Mouse (Mus musculus) erythroblast, embryonic 14.5 days (primary cell): ENCODE measurements around the gene P4ha2. TPM values are rescaled to one million over a fixed set of nuclear protein-coding genes. Genes with fewer than 3 reads are reported as not detected.
"Not testable (repeated sequence)": the region's sequence is repeated elsewhere in the genome, so short reads cannot be mapped to it uniquely, and the experiment has no call there.

Experiments
- H3K27me3 ChIP-seq: 2 replicates; pipeline ENCODE4 v1.6.1; 2012; ENCODE audit warnings: inconsistent platforms; ENCODE audit not compliant: control insufficient read depth
- H3K36me3 ChIP-seq: 2 replicates; pipeline ENCODE4 v1.6.1; 2012; ENCODE audit warnings: mild to moderate bottlenecking, inconsistent platforms; ENCODE audit not compliant: control insufficient read depth
- H3K4me1 ChIP-seq: 2 replicates; pipeline ENCODE4 v1.6.1; 2012; ENCODE audit warnings: inconsistent platforms; ENCODE audit not compliant: control insufficient read depth
- H3K4me3 ChIP-seq: replicated peaks from 2 replicates; pipeline ENCODE3; 2012; ENCODE audit warnings: moderate library complexity, mild to moderate bottlenecking, inconsistent platforms
- H3K9me3 ChIP-seq: 2 replicates; pipeline ENCODE4 v1.6.1; 2012; ENCODE audit warnings: low read length, inconsistent platforms, mixed read lengths; ENCODE audit not compliant: control insufficient read depth
- GATA1 ChIP-seq: IDR thresholded peaks from 2 replicates; pipeline ENCODE4 v1.6.1; 2012; ENCODE audit warnings: low read length, inconsistent platforms, mixed read lengths
- TAL1 ChIP-seq: IDR thresholded peaks from 3 replicates; pipeline ENCODE4 v1.6.1; 2012; ENCODE audit warnings: low read length, inconsistent platforms, mixed read lengths
- polyA plus RNA-seq: library from polyadenylated mRNA; stranded (reverse); fragments of >175 nt; gene quantifications from 2 replicates; pipeline ENCODE4 v1.2.3, GENCODE M21; 2012

The P4ha2 gene
- polyA plus RNA-seq, 1 experiment: not detected

DNA sequence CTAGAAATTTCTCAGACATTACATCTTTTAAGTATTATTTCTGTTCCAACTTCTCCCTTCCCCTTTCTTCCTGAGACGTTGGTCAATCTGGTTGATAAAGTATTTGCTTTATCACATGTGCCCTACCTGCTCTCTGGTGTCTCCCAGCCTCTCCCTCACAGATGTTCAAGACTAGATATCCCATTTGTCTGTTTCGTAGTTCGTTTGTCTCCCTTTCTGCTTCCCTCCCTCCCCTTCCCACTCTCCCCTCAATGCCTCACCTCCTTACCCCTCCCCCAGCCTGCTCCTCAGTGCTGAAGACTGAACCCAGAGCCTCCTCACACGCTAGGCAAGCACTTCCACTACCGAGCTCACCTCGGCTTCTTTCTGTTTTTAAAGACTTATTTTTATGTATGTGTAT is 35.0 kb downstream of the P4ha2 start:
- Histone ChIP-seq H3K36me3 (no peaks in the 10 kb centered on the region), H3K4me3 (no peak overlapping the region), H3K9me3 (no peaks in the 10 kb centered on the region), H3K27me3 (no peaks in the 10 kb centered on the region), H3K4me1 (0 out of 2 replicates have a peak, but pooled peaks cover 2% of the 10 kb centered on the region)
- no peak for TF ChIP-seq GATA1
- TF ChIP-seq TAL1: no peak

DNA sequence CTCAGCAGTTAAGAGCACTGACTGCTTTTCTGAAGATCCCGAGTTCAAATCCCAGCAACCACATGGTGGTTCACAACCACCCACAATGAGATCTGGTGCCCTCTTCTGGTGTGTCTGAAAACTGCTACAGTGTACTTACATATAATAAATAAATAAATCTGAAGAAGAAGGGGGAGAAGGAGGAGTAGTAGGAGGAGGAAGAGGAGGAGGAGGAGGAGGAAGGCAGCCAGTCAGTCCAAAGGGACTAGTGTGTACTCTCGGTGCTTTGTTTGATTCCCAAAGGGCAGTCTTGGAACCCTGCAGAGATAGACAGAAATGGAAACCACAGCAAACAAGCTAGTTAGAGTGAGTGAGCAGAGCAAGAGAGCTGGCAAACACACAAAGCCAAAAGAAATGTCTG is 40.3 kb downstream of the P4ha2 start:
- H3K9me3 ChIP-seq, H3K4me3 ChIP-seq, H3K36me3 ChIP-seq, H3K27me3 ChIP-seq, H3K4me1 ChIP-seq: not testable (repeated sequence)

DNA sequence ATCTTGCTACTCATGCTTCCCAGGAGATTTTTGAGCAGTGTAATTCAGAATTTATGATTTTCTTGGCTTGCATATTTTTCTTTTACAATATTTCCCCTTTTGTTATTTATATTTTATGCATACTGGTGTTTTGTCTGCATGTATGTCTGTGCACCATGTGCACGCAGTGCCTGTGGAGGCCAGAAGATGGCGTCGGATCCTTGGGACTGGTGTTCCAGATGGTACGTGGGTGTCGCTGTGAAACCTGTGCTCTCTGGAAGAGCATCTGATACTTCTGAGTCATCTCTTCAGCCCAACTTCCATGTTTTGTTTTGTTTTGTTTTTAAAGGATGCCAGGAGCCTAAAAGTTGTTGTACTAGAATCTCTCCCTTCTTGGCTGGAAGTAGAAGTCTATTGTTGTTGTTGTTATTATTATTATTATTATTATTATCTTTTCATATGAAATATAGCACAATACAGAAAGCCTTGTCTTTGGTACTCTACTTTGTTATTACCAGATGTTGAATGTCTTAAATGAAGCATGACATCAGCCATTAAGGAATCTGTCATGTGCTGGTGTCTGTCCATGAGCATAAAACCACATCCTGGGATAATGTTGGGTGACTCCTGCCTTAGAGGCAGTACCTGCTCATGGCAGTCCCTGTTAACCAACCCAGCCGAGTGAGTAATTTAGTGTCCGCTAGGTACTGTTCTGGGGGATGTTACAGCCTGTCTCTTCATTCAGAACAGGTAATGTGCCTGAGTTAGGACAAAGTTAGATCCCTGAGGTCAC is 41.5 kb downstream of the P4ha2 start:
- TF ChIP-seq GATA1: no peak
- TF ChIP-seq TAL1: no peak
- no peaks in the 10 kb centered on the region for H3K36me3 ChIP-seq
- no peaks in the 10 kb centered on the region for H3K4me1 ChIP-seq
- no peaks in the 10 kb centered on the region for H3K9me3 ChIP-seq
- H3K27me3 ChIP-seq: no peaks in the 10 kb centered on the region
- no peak overlapping the region for H3K4me3 ChIP-seq

DNA sequence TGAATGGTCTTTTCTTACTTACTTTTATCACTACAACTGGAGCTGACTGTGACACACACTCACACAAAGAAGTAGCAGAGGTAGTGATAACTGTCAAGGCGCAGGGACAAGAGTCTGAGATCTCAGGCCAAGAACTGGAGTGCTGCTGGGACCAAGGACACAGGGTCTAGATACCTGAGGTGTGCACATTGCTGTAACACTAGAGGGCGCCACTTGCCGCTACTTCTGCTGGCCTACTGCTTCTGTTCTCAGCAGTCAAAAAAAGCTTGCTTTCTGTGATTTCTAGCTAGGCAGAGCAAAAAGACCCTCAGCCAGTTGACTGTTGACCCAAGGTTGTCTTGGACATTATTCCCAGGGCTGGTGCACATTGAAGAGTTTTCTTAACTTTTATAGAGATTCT is 45.0 kb downstream of the P4ha2 start:
- no peaks in the 10 kb centered on the region for H3K27me3 ChIP-seq
- TF ChIP-seq GATA1 (no peak), TAL1 (no peak)
- H3K9me3 ChIP-seq: peaks cover 3% of the 10 kb centered on the region
- no peak overlapping the region for H3K4me3 ChIP-seq
- H3K36me3 ChIP-seq: no peaks in the 10 kb centered on the region
- H3K4me1 ChIP-seq: no peaks in the 10 kb centered on the region

DNA sequence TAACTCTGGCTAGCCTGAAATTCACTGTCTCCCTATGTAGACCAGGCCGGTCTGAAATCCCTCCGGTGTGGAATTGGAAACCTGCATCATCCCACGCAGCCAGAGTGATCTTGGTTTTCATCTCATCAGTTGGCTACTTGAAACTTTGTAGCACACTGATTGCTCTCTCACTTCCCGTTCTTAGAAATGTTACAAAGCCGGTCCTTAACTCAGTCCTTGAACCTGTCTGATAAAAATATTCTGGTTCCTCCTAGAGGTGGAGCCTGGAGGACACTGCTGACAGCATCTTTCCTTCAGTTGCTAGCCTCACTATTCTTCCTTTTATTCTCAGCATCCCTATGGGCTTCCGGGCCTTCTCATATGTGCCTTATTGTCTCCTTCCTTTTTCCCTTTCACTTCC is 46.1 kb downstream of the P4ha2 start:
- H3K27me3 ChIP-seq: no peaks in the 10 kb centered on the region
- H3K36me3 ChIP-seq: no peaks in the 10 kb centered on the region
- H3K4me1 ChIP-seq: no peaks in the 10 kb centered on the region
- TF ChIP-seq GATA1 (no peak), TAL1 (no peak)
- H3K4me3 ChIP-seq: no peak overlapping the region
- H3K9me3 ChIP-seq: peaks cover 3% of the 10 kb centered on the region

DNA sequence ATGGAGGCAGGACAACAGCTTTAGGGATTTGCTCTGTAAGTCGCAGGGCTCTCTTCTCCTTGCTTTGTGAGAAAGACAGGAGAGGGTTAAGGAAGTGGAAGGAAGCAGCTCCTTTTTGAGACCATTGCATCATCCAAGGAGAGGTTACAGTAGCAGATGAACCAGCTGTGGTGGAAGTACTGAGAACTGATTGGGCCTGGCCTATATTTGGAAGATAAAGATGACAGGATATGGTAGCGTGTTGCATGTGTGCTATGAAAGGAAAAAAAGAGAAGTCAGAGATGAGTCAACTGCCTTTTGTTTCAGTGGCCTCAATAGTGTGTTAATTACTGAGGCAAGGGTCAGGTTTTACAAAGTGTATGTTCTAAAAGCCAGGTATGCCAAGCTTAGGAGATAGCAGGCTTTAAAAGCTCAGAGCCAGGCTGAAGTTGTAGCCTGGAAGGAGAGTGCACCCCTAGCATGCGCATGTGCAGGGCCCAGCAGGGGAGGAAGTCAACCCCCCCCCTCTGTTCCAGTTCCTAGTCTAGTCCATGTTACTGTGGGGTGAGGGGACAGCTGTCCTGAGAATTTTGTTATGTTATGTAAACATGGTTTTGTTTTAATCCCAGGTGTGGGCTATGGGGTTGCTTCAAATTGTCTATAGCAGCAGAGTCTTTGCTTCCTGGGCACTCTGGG is 50.0 kb downstream of the P4ha2 start:
- TF ChIP-seq GATA1: no peak
- no peak for TF ChIP-seq TAL1
- Histone ChIP-seq H3K9me3 (peaks cover 3% of the 10 kb centered on the region), H3K36me3 (no peaks in the 10 kb centered on the region)

DNA sequence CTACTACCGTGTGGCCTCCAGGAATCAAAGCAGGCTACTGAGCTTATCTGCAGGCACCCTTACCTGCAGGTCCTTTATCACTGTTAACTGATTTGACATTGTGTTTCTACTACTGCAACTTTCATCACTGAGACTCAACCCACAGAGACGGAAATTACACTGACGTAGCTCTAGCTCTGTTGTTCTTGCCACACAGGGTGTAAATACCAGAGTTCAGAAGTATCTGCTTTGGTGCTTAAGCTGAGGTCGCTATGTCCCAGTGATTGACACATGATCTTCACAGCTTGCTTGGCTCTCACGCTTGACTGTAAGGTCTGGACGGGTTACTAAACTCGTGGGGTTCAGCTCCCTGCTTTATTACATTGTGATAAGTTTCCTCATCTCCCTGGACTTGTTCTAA is 51.2 kb downstream of the P4ha2 start:
- Histone ChIP-seq H3K36me3 (no peaks in the 10 kb centered on the region), H3K9me3 (peaks cover 3% of the 10 kb centered on the region), H3K4me1 (no peaks in the 10 kb centered on the region), H3K27me3 (no peaks in the 10 kb centered on the region), H3K4me3 (no peak overlapping the region)
- no peak for TF ChIP-seq GATA1
- TF ChIP-seq TAL1: no peak

More for the DNA sequence above, 50.0 kb downstream of the P4ha2 start:
- H3K4me1 ChIP-seq: no peaks in the 10 kb centered on the region
- no peaks in the 10 kb centered on the region for H3K27me3 ChIP-seq
- no peak overlapping the region for H3K4me3 ChIP-seq

DNA sequence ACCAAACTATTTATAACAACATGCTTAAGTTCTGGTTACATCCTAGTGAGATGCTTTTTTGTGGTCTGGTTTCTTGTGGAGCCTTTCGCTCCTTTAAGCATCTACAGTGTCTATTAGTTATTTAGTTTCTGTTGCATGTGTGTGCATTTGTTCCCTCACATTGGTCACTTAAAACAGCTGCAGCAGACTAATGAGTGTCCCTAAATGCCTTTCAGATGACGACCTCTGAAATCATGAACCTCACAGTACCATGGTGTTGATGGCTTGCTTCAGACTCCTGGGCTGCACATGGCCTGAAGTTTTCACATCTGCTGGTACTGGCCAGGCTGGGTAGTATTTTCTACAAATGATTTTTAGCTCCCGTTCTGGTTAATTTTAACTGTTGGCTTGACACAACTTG is 53.1 kb downstream of the P4ha2 start:
- peaks cover 3% of the 10 kb centered on the region for H3K9me3 ChIP-seq
- no peaks in the 10 kb centered on the region for H3K27me3 ChIP-seq
- no peak for TF ChIP-seq GATA1
- TF ChIP-seq TAL1: no peak
- no peak overlapping the region for H3K4me3 ChIP-seq
- no peaks in the 10 kb centered on the region for H3K36me3 ChIP-seq
- no peaks in the 10 kb centered on the region for H3K4me1 ChIP-seq

DNA sequence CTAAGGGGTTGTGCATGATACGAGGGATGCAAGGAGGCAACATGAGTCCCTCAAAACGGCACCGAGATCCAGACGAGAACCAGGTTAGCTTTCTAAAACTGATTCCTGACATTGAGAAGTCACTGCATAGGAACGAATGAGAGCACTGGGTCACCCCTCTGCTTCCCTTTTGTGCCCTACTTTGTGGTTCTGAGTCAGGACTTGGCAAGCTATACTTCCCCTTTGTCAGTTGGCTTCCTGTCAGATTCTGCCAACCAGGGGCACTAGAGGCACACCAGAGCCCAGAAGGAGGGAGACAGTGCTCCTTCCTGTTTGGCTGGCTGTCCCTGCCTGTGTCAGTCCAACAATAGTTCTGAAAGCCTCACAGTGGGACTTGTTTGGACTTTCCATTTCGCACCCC is 56.0 kb downstream of the P4ha2 start:
- Histone ChIP-seq H3K4me3 (no peak overlapping the region), H3K9me3 (no peaks in the 10 kb centered on the region), H3K36me3 (no peaks in the 10 kb centered on the region), H3K27me3 (no peaks in the 10 kb centered on the region), H3K4me1 (no peaks in the 10 kb centered on the region)
- TF ChIP-seq GATA1: no peak
- no peak for TF ChIP-seq TAL1
